In the genomic region with DNA sequence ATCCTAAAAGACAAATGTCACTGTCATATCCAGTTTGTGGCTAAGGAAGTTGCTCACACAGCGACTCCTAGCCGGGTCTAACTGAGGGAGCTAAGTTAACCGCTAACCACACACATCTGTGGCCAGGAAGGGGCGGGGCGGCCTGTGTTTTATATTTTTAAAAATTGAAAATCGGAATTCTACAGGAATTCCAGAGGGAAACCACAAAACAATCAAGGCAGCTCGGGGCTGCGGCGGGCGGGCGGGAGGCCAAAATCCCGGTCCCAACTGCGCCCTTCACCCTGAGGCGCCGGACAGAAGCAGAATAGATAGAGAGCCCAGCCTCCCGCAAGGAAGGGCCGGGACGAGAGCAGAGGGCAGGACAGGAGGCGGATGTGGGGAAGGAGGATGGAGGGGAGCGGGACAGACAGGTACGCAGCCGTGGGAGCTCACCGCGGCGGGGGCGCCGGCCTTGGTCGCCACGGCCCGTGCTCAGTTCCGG, we compare ENCODE assay signal across 8 mouse cellular contexts. TPM values are rescaled to one million over a fixed set of nuclear protein-coding genes. Genes with fewer than 3 reads are reported as not detected.
DNase-seq lines count a peak whose midpoint lies in the region; ATAC-seq and TF ChIP-seq lines count a peak whose summit lies in the region.

No protein-coding gene starts in this region.

- ATAC-seq in forebrain, embryonic 12.5 days (ENCODE audit: low FRiP score), result peak; percentile 62

- H3K9me3 ChIP-seq in forebrain, embryonic 12.5 days, result no peaks in the 10 kb centered on the region
- H3K9me3 ChIP-seq in midbrain, embryonic 10.5 days (replicated peaks), result no peaks in the 10 kb centered on the region

- WGBS in kidney, adult 2 months, result under 1% methylated on average over 31 of the region's 31 CpGs
- under 1% methylated on average over 28 of the region's 31 CpGs for WGBS in forebrain, embryonic 12.5 days
- under 1% methylated on average over 31 of the region's 31 CpGs for whole genome bisulfite sequencing in midbrain, embryonic 10.5 days

- no peak overlapping the region for H3K27ac ChIP-seq in kidney, adult 2 months (ENCODE audit: insufficient read depth, low read depth, low read length)
- H3K27ac ChIP-seq in forebrain, embryonic 12.5 days, result peak overlapping the region; percentile 70
- H3K27ac ChIP-seq in midbrain, embryonic 10.5 days (replicated peaks), result peak overlapping the region; percentile 95

- TF ChIP-seq CTCF in kidney, adult 2 months (conservative IDR thresholded peaks at IDR 0.05; ENCODE audit: insufficient read depth, insufficient read length, low read depth, low read length), result no peak

- no peaks in the 10 kb centered on the region for H3K36me3 ChIP-seq in kidney, adult 2 months (ENCODE audit: control insufficient read depth, insufficient read depth, low read length)
- peaks cover 14% of the 10 kb centered on the region for H3K36me3 ChIP-seq in forebrain, embryonic 12.5 days (replicated peaks)
- peaks cover 35% of the 10 kb centered on the region for H3K36me3 ChIP-seq in midbrain, embryonic 10.5 days

- H3K27me3 ChIP-seq in kidney, adult 2 months (replicated peaks; ENCODE audit: control insufficient read depth, insufficient read depth, low read length), result no peaks in the 10 kb centered on the region
- H3K27me3 ChIP-seq in forebrain, embryonic 12.5 days, result no peaks in the 10 kb centered on the region
- H3K27me3 ChIP-seq in midbrain, embryonic 10.5 days (ENCODE audit: low read depth, poor library complexity, severe bottlenecking), result no peaks in the 10 kb centered on the region

- peak overlapping the region; percentile 74 for H3K4me3 ChIP-seq in kidney, adult 2 months (ENCODE audit: insufficient read depth, low read depth, low read length)
- H3K4me3 ChIP-seq in forebrain, embryonic 12.5 days (replicated peaks), result peak overlapping the region; percentile 87
- peak overlapping the region; percentile 94 for H3K4me3 ChIP-seq in midbrain, embryonic 10.5 days

- peaks cover 8% of the 10 kb centered on the region; the same call in 1 of the 2 replicates for H3K4me1 ChIP-seq in kidney, adult 2 months (ENCODE audit: control insufficient read depth, insufficient read depth, low read length)
- H3K4me1 ChIP-seq in forebrain, embryonic 12.5 days, result peaks cover 28% of the 10 kb centered on the region
- peaks cover 42% of the 10 kb centered on the region for H3K4me1 ChIP-seq in midbrain, embryonic 10.5 days

- H3K9ac ChIP-seq in forebrain, embryonic 12.5 days, result peak overlapping the region; percentile 86

- H3K4me2 ChIP-seq in forebrain, embryonic 12.5 days, result peak overlapping the region; percentile 73

- no peak for TF ChIP-seq POLR2A in kidney, adult 2 months (IDR thresholded peaks at IDR 0.05; ENCODE audit: low read depth, low read length)

- peak; percentile 45 for DNase-seq in kidney, adult 2 months
- DNase-seq in kidney, adult 11 months, result no peak
- DNase-seq in Muller cell, postnatal 12 days (ENCODE audit: inconsistent ontology term), result peak; percentile 88
- peak; percentile 59 for DNase-seq in kidney, postnatal 10 days
- DNase-seq in midbrain, embryonic 10.5 days (ENCODE audit: low spot score), result no peak
- DNase-seq in yolk sac, embryonic 10.5 days (ENCODE audit: low spot score), result peak; percentile 56
- no peak for DNase-seq in urinary bladder, postnatal 36 days (ENCODE audit: low spot score in 2 of 2)

RNA-seq across cellular contexts. Expression of gene Ect2, which starts 0.4 kb away (rescaled TPM):
- 1.3 and 2.4 TPM in 2 replicates for polyA plus RNA-seq in kidney, adult 2 months (2012; rRNA removed)
- 99.1 and 108 TPM in 2 replicates for polyA plus RNA-seq in forebrain, embryonic 12.5 days (2016; fragmentation: Nextera tagmentation; extraction: Ambion mirVana)
- 102 and 106 TPM in 2 replicates for polyA plus RNA-seq in midbrain, embryonic 10.5 days (2016; fragmentation: Nextera tagmentation; extraction: Ambion mirVana)

RNA-seq across cellular contexts. Expression of gene Nceh1, which starts 29.5 kb away (rescaled TPM):
- 141 and 409 TPM in 2 replicates for polyA plus RNA-seq in kidney, adult 2 months (2012; rRNA removed)
- polyA plus RNA-seq in forebrain, embryonic 12.5 days (2016; fragmentation: Nextera tagmentation; extraction: Ambion mirVana), result 4.1 and 4.4 TPM in 2 replicates
- polyA plus RNA-seq in midbrain, embryonic 10.5 days (2016; fragmentation: Nextera tagmentation; extraction: Ambion mirVana), result 4.6 and 4.9 TPM in 2 replicates

Comparison
In these comparisons a context has a peak if more than half of its experiments do, and no peak if none do; other contexts are left out.
1. DNase-seq: peak in kidney, adult 2 months (single experiment), Muller cell, postnatal 12 days (single experiment), kidney, postnatal 10 days (single experiment) and yolk sac, embryonic 10.5 days (single experiment); none in kidney, adult 11 months (single experiment), midbrain, embryonic 10.5 days (single experiment) and urinary bladder, postnatal 36 days (0 of 2).
2. RNA of gene Ect2, which starts 0.4 kb away (polyA plus RNA-seq): 102 to 106 TPM in midbrain, embryonic 10.5 days and 99.1 to 108 TPM in forebrain, embryonic 12.5 days; 1.3 to 2.4 TPM in kidney, adult 2 months; every median in the first group is over 10 times any median in the second.
3. RNA of gene Nceh1, which starts 29.5 kb away (polyA plus RNA-seq): 141 to 409 TPM in kidney, adult 2 months; 4.6 to 4.9 TPM in midbrain, embryonic 10.5 days and 4.1 to 4.4 TPM in forebrain, embryonic 12.5 days; every median in the first group is over 10 times any median in the second.
4. Peak in every context shown above with its lines, with median percentiles within 50 percentile points of each other: H3K4me3 ChIP-seq.